Mouse (Mus musculus) liver, embryonic 14.5 days (tissue): ENCODE data around the gene Sec62. TPM values are rescaled to one million over a fixed set of nuclear protein-coding genes. Genes with fewer than 3 reads are reported as not detected.

ENCODE experiments used
- ATAC-seq: fragments of 200-750 bp; cut with Nextera tagmentation; 2 replicates; pipeline ENCODE4 v1.8.0; 2017; ENCODE audit warnings: moderate number of reproducible peaks, mild to moderate bottlenecking, moderate library complexity; ENCODE audit not compliant: insufficient read depth
- DNase-seq, 3 experiments: peaks; one replicate each; pipeline ENCODE4 v3.0.0-alpha.2; 2012 to 2013; ENCODE audit warnings: low read depth in 3 of 3, low spot score in 3 of 3
- H3K27ac ChIP-seq: fragments of 300-500 bp; sonication (generic); 2 replicates; pipeline ENCODE4 v1.5.1; 2014; ENCODE audit warnings: moderate library complexity, mild to moderate bottlenecking, control low read depth, inconsistent platforms
- H3K27me3 ChIP-seq: fragments of 300-500 bp; sonication (generic); 2 replicates; pipeline ENCODE4 v1.6.1; 2014; ENCODE audit warnings: mild to moderate bottlenecking, low read length, moderate library complexity; ENCODE audit not compliant: control insufficient read depth, insufficient read depth
- H3K36me3 ChIP-seq: fragments of 300-500 bp; sonication (generic); replicated peaks from 2 replicates; pipeline ENCODE4 v1.6.1; 2014; ENCODE audit warnings: low read depth; ENCODE audit not compliant: control insufficient read depth, insufficient read depth
- H3K4me1 ChIP-seq, 2 experiments: fragments of 200-500 bp in 1 of 2; fragments of 300-500 bp in 1 of 2; sonication (generic) in 1 of 2; replicated peaks; 2 replicates each; pipeline ENCODE4 v1.6.1; 2012 to 2014; ENCODE audit warnings: antibody characterized with exemption in 1 of 2, inconsistent platforms in 1 of 2, low read length in 1 of 2; ENCODE audit not compliant: control insufficient read depth in 2 of 2, insufficient read depth in 2 of 2
- H3K4me2 ChIP-seq: fragments of 300-500 bp; sonication (generic); 2 replicates; pipeline ENCODE4 v1.6.1; 2014; ENCODE audit warnings: low read depth, mild to moderate bottlenecking, control low read depth, moderate library complexity
- H3K4me3 ChIP-seq, 2 experiments: fragments of 200-500 bp in 1 of 2; fragments of 300-500 bp in 1 of 2; sonication (generic) in 1 of 2; 2 replicates each; pipeline ENCODE4 v1.5.1; 2012 to 2014; ENCODE audit warnings: low read depth in 2 of 2, low read length in 2 of 2, mild to moderate bottlenecking in 2 of 2, control low read depth in 1 of 2, inconsistent platforms in 1 of 2, moderate library complexity in 1 of 2; ENCODE audit not compliant: insufficient read depth in 1 of 2
- H3K9ac ChIP-seq: fragments of 300-500 bp; sonication (generic); replicated peaks from 2 replicates; pipeline ENCODE4 v1.6.1; 2014; ENCODE audit warnings: mild to moderate bottlenecking, control low read depth, moderate library complexity
- H3K9me3 ChIP-seq: fragments of 300-500 bp; sonication (generic); 2 replicates; pipeline ENCODE4 v1.6.1; 2016; ENCODE audit warnings: low read length, mixed read lengths; ENCODE audit not compliant: control insufficient read depth
- CTCF ChIP-seq: IDR thresholded peaks from 2 replicates; pipeline ENCODE4 v1.5.1; 2016; ENCODE audit warnings: antibody characterized with exemption, low read depth, control low read depth
- EP300 ChIP-seq: IDR thresholded peaks from 2 replicates; pipeline ENCODE4 v1.6.1; 2016; ENCODE audit warnings: antibody characterized with exemption, low read depth
- WGBS: fragments of 180-500 bp; shearing (Covaris S2); extraction: QIAGEN DNeasy Blood & Tissue Kit; methylation state at CpG from one replicate; pipeline ENCODE4 v1.1.7; 2014; ENCODE audit not compliant: insufficient replicate concordance; 5-methylcytosine and 5-hydroxymethylcytosine counted together
- polyA plus RNA-seq, 2 experiments: library from polyadenylated mRNA; depleted of rRNA in 1 of 2; stranded (reverse) in 1 of 2; unstranded in 1 of 2; fragments of >200 nt; fragmentation: Nextera tagmentation in 1 of 2; extraction: Ambion mirVana in 1 of 2; gene quantifications; 2 replicates each; pipeline versions ENCODE4 v1.2.1 to v1.2.3; 2012 to 2014

Gene Sec62
- polyA plus RNA-seq, 2 experiments: 24.4 to 57.8 TPM

GRCm38 (mm10) chr3:30764877-30765276 is 27.8 kb upstream of the Sec62 start:
- H3K27me3 ChIP-seq: no peaks in the 10 kb centered on the region
- peak overlapping the region; percentile 80 for H3K4me2 ChIP-seq
- no peak for ATAC-seq
- peaks cover 34 to 39% of the 10 kb centered on the region in 2 experiments for H3K4me1 ChIP-seq
- peak overlapping the region in 1 of 2 experiments; percentile 58; a peak in 2 of 4 replicates for H3K4me3 ChIP-seq
- peak; percentile 26 to 49 (median 29) for DNase-seq
- H3K36me3 ChIP-seq: no peaks in the 10 kb centered on the region
- H3K27ac ChIP-seq: peak overlapping the region; percentile 97
- no peaks in the 10 kb centered on the region for H3K9me3 ChIP-seq
- 36% methylated on average over 4 of the region's 4 CpGs for WGBS
- TF ChIP-seq CTCF (no peak), EP300 (peak; percentile 46; the same call in 1 of the 2 replicates)
- H3K9ac ChIP-seq: peak overlapping the region; percentile 75

- H3K4me2 ChIP-seq: peak overlapping the region; percentile 80
- WGBS: 11% methylated on average over 10 of the region's 10 CpGs
These were observed 27.2 kb upstream of the Sec62 start for GRCm38 (mm10) chr3:30765311-30766027.

GRCm38 (mm10) chr3:30766177-30766576 is 26.5 kb upstream of the Sec62 start:
- Histone ChIP-seq H3K4me3 (peak overlapping the region; percentile 25 to 29), H3K4me1 (peaks cover 34 to 39% of the 10 kb centered on the region in 2 experiments), H3K36me3 (no peaks in the 10 kb centered on the region), H3K4me2 (peak overlapping the region; percentile 80), H3K9ac (peak overlapping the region; percentile 57), H3K27me3 (no peaks in the 10 kb centered on the region), H3K9me3 (no peaks in the 10 kb centered on the region), H3K27ac (peak overlapping the region; percentile 88)
- ATAC-seq (peak; percentile 82), DNase-seq (peak; percentile 57 to 75 (median 67))
- 16% methylated on average over 7 of the region's 7 CpGs for WGBS
- TF ChIP-seq CTCF (no peak), EP300 (no peak)

More at GRCm38 (mm10) chr3:30765311-30766027, 27.2 kb upstream of the Sec62 start:
- H3K27me3 ChIP-seq: no peaks in the 10 kb centered on the region
- ATAC-seq (peak; percentile 97), DNase-seq (peak; percentile 96 to 97 (median 97))
- H3K4me1 ChIP-seq: peaks cover 34 to 39% of the 10 kb centered on the region in 2 experiments
- peak overlapping the region; percentile 97 for H3K27ac ChIP-seq
- H3K36me3 ChIP-seq: no peaks in the 10 kb centered on the region
- peak overlapping the region; percentile 75 for H3K9ac ChIP-seq
- no peaks in the 10 kb centered on the region for H3K9me3 ChIP-seq
- peak overlapping the region; percentile 58 to 63 for H3K4me3 ChIP-seq
- peak; percentile 99 for TF ChIP-seq EP300
- TF ChIP-seq CTCF: peak; percentile 57

- Histone ChIP-seq H3K27ac (peak overlapping the region; percentile 45), H3K4me1 (peaks cover 34 to 40% of the 10 kb centered on the region in 2 experiments), H3K9me3 (no peaks in the 10 kb centered on the region), H3K4me3 (no peak overlapping the region), H3K36me3 (no peaks in the 10 kb centered on the region), H3K9ac (no peak overlapping the region), H3K27me3 (no peaks in the 10 kb centered on the region), H3K4me2 (0 out of 2 replicates have a peak overlapping the region, but pooled peaks have one; percentile 8)
- WGBS: 64% methylated on average over 6 of the region's 6 CpGs
- no peak for DNase-seq
- TF ChIP-seq EP300 (no peak), CTCF (no peak)
- ATAC-seq: no peak
These were observed 25.4 kb upstream of the Sec62 start for GRCm38 (mm10) chr3:30767271-30767670.

GRCm38 (mm10) chr3:30769755-30770515 is 22.7 kb upstream of the Sec62 start:
- H3K9me3 ChIP-seq: no peaks in the 10 kb centered on the region
- DNase-seq (no peak), ATAC-seq (no peak)
- no peak overlapping the region for H3K9ac ChIP-seq
- H3K27ac ChIP-seq: no peak overlapping the region
- no peaks in the 10 kb centered on the region; the same call in 1 of the 2 replicates for H3K27me3 ChIP-seq
- H3K4me2 ChIP-seq: no peak overlapping the region
- WGBS: 53% methylated on average over 10 of the region's 10 CpGs
- H3K4me3 ChIP-seq: no peak overlapping the region
- TF ChIP-seq CTCF: no peak
- no peak for TF ChIP-seq EP300
- peaks cover 26 to 31% of the 10 kb centered on the region in 2 experiments for H3K4me1 ChIP-seq
- no peaks in the 10 kb centered on the region for H3K36me3 ChIP-seq
